Mouse (Mus musculus): ENCODE results near the gene Rplp0.
"Not testable (repeated sequence)": the region's sequence is repeated elsewhere in the genome, so short reads cannot be mapped to it uniquely, and the experiment has no call there.

Rplp0 gene

DNA sequence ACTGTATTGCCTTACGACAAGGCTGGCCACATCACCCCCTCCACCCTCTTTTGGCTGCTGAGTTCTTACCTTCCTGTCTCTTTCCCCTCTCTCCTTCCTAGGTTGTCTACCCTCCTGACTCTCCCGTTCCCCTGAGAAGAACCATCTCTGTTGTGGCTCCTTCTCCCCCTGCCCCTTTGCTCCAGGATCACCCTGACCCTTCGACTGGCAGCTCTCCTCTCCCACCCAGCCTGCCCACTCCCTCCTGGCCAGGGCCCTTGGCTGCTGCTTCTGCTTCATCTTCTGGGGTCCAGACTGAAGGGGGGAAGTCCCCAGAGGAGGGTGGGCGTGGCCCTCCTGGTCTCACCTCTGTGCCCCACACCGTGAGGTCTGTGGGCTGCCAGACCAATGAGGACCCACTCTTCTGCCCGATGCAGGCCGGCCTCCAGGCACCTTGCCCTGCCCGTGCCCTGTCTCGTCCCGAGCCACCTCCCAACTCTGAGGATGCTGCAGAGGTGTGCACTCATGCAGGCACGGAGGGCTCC lies 8.7 kb upstream of the Rplp0 start:
- no peak for DNase-seq (ENCODE audit: low read depth in 1 of 2, low spot score in 2 of 2)

GRCm38 (mm10) chr5:115551386-115551785 lies 7.9 kb upstream of the Rplp0 start:
- no peak for DNase-seq (ENCODE audit: low read depth in 1 of 2, low spot score in 2 of 2)

- DNase-seq (ENCODE audit: low read depth in 1 of 2, low spot score in 2 of 2) = no peak
Observed at GRCm38 (mm10) chr5:115551799-115552198, 7.5 kb upstream of the Rplp0 start.

DNA sequence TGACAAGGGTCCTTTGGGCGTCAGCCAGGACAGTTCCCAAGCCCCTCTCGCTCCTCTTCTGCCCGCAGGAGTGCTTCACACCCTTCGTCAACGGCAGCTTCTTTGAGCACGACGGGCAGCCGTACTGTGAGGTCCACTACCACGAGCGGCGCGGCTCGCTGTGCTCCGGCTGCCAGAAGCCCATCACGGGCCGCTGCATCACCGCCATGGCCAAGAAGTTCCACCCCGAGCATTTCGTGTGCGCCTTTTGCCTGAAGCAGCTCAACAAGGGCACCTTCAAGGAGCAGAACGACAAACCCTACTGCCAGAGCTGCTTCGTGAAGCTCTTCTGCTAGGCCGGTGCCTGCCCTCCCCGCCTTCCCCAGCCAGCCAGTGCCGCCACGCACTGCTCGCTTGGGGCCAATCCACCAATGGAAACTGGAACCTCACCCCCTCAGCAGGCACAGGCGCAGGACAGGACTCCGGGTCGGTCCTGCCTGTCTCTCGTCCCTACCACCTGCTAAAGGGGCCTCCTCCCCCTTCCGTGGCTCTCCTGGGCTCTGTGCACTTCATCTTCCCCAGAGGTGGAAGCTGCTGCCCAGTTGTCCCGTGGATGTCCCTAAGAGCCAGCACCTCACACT lies 5.4 kb upstream of the Rplp0 start:
- no peak for DNase-seq (ENCODE audit: low read depth in 1 of 2, low spot score in 2 of 2)

GRCm38 (mm10) chr5:115554536-115555291 lies 4.6 kb upstream of the Rplp0 start:
- DNase-seq (ENCODE audit: low read depth in 1 of 2, low spot score in 2 of 2) = no peak

DNA sequence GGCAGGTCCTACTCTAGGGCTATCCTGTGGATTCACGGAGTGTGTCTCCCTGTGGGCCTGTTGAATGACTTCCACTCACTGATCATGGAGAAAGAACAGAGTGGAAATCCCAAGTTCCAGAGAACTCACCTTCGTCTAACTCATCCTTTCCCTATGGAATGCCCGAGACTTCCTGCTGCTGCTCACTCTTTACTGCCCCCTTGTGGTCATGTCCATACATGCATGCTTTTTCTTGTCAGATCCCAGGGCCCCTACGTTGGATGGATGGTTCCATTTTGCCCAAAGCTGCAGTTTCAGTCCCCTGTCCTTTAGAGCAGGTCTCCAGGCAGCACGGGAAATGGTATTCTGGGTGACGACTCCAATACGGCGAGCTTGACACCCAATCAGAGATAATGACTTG lies 3.0 kb upstream of the Rplp0 start:
- DNase-seq (ENCODE audit: low read depth in 1 of 2, low spot score in 2 of 2) = peak in 1 of 2 experiments; percentile 43

DNA sequence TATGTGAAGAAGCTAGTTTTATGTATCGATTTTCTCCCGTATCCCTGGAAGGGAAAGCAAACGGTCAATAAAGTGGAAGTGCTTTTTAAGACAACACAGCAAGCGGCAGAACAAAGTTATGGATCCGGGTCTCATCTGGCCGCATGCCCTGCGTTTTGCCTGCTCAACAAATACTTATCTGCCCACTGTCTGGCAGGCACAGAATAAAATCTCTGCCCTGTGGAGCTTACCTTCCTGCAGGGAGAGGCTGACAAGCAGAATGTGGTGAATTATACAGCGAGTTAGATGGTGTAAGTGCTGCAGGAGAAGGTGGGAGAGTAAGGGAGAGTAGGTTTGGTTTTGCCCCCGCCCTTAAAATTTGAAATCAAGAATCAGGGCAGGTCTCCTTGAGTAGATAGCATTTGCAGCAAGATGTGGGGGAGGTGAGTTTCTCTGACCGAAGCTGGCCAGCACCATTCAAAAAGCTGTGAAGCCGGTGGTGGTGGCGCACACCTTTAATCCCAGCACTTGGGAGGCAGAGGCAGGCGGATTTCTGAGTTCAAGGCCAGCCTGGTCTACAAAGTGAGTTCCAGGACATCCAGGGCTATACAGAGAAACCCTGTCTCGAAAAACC lies 979 bp upstream of the Rplp0 start:
- no peak for DNase-seq (ENCODE audit: low read depth in 1 of 2, low spot score in 2 of 2)

DNA sequence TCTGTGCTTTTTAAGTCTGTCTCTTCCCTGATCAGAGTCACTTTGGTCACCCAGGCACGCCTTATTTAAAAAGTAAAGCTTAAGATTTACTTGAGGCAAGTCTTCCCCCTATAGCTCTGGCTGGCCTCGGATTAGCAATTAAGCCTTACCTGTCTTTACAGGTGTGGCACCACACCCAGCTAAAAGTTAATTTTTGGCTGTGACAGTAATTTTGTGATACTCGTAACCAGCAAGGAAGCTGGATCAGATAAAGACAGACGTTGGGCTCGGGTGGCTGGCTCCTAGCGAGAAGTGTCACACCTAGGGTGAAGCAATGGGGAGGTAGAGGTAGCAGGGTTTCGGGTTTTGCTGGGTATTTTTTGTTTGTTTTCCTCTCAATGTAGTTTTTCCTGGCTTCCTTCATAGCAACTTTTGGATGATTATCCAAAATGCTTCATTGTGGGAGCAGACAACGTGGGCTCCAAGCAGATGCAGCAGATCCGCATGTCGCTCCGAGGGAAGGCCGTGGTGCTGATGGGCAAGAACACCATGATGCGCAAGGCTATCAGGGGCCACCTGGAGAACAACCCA lies 1.2 kb downstream of the Rplp0 start:
- DNase-seq (ENCODE audit: low read depth in 1 of 2, low spot score in 2 of 2) = no peak

DNA sequence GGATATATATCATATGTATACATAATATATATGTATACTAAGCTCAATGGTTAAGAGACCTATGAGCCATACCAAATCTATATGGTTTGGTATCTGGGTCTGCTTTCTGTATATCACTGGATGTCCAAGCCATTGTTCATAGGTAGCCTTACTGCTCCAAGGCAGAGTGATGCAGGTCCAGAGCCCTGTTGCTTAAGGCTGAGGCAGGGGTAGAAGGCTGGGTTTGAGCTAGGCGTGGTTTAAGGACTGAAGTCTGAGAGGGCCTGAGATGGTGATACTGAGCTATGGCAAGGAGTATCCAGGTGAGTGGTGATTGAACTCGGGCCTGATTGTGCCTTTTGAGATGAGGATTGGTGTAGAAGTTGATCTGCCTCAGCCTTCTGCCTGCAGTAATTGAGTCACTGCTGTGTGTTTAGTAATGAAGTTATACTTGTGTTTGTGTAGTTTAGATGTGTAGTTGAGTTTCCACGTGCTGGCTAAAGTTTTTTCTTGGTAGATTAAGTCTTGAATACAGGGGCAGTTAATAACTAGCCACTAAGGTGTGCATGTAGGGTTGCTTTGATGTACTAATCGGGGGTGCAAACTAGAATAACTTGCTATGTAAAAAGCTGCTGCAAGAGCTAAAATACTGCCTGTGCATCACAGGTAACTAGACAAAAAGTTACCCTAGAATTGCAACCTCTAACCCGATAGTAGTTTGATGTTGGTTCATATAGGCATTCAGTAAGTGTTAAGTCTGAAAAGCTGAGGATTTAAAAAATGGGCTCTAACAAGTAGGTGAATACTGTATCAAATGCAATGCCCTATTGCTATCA lies 4.7 kb downstream of the Rplp0 start:
- no peak for DNase-seq (ENCODE audit: low read depth in 1 of 2, low spot score in 2 of 2)

GRCm38 (mm10) chr5:115564737-115565393 lies 5.6 kb downstream of the Rplp0 start, which contains the start of gene Gcn1l1:
Gcn1l1 (plus strand) TSS chr5:115565254.
- peak in 1 of 2 experiments; percentile 31 for DNase-seq (ENCODE audit: low read depth in 1 of 2, low spot score in 2 of 2)

DNA sequence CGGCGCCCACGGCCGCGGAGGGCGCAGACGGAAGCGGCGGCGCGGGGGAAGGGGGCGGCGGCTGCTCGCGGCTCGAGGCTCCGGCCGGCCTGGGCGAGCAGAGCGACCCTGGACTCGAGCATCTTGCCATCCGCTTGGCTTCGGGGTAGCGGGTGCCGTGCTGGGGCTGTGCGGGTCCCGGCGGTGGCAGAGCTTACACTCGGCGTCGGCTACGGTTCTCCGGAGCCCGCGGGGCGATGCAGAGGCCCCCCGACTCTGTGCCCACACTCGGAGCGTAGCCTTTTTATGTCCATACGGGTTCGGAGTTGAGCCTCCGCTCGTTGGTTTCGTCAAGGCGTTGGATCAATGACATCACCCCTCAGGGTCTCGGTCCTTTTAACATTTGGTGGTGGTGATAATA lies 6.1 kb downstream of the Rplp0 start:
- no peak for DNase-seq (ENCODE audit: low read depth in 1 of 2, low spot score in 2 of 2)

DNA sequence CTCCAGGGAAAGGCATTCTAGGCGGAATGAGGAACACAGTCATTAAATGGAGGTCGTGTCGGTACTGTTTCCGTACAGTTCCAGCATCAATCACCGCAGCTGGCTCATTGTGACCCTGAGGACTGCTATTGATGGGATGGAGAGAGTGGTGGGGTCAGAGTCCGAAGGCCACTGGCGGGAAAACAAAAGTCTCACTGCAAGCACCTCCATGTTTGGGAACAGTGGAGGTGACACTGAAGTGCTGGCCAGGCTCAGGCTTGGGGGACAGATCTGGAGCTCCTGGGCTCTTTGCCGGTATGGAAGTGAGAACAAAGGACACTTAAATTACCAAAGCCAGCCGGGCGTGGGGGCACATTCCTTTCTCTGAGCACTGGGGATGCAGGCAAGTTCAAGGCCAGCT lies 9.4 kb downstream of the Rplp0 start:
- DNase-seq (ENCODE audit: low read depth in 1 of 2, low spot score in 2 of 2) = no peak

- no peak for DNase-seq (ENCODE audit: low read depth in 1 of 2, low spot score in 2 of 2)
Observed at GRCm38 (mm10) chr5:115569308-115569707, 10.0 kb downstream of the Rplp0 start.

DNA sequence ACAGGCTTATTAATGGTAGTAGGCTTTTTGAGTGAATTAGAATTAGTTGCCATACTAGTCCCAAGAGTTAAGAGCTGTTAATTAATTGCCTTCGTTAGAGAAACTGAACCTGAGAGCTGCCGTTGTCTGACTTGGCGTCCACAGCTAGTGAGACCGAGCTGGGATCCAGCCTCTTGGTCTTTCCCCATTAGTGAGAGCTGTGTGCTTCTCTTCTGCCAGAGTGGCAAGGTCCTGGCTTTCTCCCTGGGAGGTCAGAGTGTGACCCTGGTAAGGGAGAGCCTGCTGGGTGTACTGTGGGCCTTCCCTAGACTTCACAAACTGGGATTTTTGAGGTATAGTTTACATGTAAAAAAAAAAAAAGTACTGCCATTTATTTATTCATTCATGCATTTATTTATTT lies 10.5 kb downstream of the Rplp0 start:
- DNase-seq (ENCODE audit: low read depth in 1 of 2, low spot score in 2 of 2) = no peak

- no peak for DNase-seq (ENCODE audit: low read depth in 1 of 2, low spot score in 2 of 2)
Observed at GRCm38 (mm10) chr5:115571086-115571485, 11.8 kb downstream of the Rplp0 start.

DNA sequence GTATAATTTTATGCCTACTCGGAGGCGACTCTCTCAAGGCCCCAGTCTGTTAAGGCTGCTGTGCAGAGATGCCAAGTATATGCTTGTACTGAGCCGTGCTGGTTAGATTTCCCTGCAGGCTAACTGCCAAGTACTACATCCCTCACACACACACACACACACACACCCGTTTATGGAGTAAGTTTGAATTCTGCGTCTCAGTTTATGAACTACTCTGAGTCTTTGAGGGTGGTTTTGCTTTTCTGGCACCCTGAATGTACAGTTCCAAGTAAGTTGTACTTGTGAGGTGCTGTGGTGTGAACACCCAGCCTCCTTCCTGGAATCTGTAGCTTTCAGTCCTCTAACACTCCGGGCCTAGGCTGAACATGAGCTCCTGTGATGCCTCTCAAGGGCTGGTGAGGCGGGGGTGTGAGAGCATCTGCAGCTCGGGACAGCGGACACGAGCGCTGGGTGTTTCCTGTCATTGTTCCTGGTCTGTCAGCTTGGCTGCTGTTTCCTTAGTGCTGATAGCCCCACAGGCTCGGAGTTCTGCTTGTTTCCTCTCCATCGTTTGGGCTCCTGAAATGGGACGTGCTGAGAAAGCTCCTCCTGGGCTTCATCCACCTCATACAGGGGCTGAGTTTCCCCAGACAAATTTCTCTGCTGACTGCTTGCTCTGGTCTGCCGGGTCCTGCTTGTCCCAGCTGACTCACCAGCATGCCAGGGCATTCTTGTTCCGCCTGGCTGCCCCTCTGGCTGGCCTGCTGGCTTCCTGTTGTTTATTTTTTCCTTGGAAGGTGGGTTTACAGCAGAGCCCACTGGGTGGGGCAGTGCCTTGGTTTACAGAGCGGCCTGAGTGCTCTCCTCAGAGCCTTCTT lies 13.6 kb downstream of the Rplp0 start:
- no peak for DNase-seq (ENCODE audit: low read depth in 1 of 2, low spot score in 2 of 2)

DNA sequence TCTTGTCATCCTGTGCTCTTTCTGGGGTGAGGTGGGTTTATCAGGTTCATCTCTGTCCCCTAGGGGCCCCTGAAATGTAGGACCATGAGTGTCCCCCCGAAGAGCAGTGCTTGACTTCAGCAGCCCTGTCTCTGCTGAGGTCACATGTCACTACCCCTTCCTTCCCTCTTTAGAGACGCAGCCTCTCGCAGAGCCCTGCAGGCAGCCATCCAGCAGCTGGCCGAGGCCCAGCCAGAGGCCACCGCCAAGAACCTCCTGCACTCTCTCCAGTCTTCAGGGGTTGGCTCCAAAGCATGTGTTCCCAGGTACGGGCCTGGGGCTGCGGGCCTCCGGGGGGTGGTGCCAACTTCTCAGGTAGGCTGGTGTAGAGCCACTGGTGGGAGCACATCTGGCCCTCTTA lies 15.7 kb downstream of the Rplp0 start:
- DNase-seq (ENCODE audit: low read depth in 1 of 2, low spot score in 2 of 2) = no peak

GRCm38 (mm10) chr5:115577686-115578085 lies 18.4 kb downstream of the Rplp0 start:
- not testable (repeated sequence) for DNase-seq (ENCODE audit: low read depth in 1 of 2, low spot score in 2 of 2)

- no peak for DNase-seq (ENCODE audit: low read depth in 1 of 2, low spot score in 2 of 2)
Observed at GRCm38 (mm10) chr5:115578922-115579321, 19.7 kb downstream of the Rplp0 start.

All from monocyte, adult 2 months (primary cell).